24 mouse cellular contexts compared by ENCODE assay signal in the genomic region with DNA sequence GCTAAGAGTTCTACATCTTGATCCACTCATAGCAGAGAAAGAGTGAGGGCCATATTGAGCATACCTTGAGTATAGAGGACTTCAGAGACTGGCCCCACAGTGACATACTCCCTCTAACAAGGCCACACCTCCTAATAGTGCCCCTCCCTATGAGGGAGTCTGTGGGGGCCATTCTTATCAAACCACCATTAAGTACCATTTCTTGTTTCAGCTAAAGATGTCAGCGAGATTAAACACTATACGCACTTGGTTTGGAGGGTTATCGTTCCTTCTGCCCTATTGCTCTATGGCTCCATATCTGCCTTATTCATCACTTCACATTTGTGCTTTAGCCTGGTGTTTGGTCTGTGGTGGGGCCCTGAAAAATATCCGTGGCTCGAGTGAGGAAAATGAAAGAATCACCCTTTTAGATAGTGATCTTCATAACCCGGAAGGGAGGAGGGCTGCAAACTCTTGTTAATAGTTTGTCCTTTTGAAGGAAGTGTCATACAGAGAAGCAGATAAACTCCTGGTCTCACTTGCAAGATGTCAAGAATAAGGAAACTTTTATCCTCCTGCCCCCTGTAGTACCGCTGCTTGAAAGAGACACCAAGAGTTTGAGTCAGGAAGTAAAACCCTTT.
DNase-seq lines count a peak whose midpoint lies in the region; ATAC-seq and TF ChIP-seq lines count a peak whose summit lies in the region.
"Had no signal": no experiment of that assay in that cellular context is flagged by ENCODE, and none has a peak within 500 bp of the region (broad histone marks: within the 10 kb centered on the region; RNA-seq: fewer than 3 reads in every experiment).

No protein-coding gene starts in this region.

- H3K9me3 ChIP-seq in liver, embryonic 13.5 days (replicated peaks), result no peaks in the 10 kb centered on the region
- no peaks in the 10 kb centered on the region for H3K9me3 ChIP-seq in liver, embryonic 12.5 days (replicated peaks)
- H3K9me3 ChIP-seq: embryonic facial prominence, embryonic 10.5 days; forebrain, embryonic 10.5 days; hindbrain, embryonic 10.5 days; limb, embryonic 10.5 days; midbrain, embryonic 12.5 days; neural tube, embryonic 12.5 days had no signal

- no peaks in the 10 kb centered on the region for H3K27me3 ChIP-seq in liver, embryonic 13.5 days
- no peaks in the 10 kb centered on the region for H3K27me3 ChIP-seq in liver, embryonic 12.5 days (replicated peaks)
- H3K27me3 ChIP-seq: CH12.LX; midbrain, embryonic 12.5 days; neural tube, embryonic 12.5 days had no signal

- DNase-seq in heart, adult 11 months, result peak; percentile 82
- no peak for DNase-seq in heart, postnatal 14 days
- no peak for DNase-seq in liver, embryonic 13.5 days
- no peak for DNase-seq in cerebellum, postnatal 25 days
- DNase-seq in frontal cortex, adult 2 months (ENCODE audit: extremely low spot score in 1 of 2, low spot score in 1 of 2), result no peak
- DNase-seq: adrenal gland, postnatal 10 days; cerebellum, adult 8-10 months; gastrocnemius, postnatal 25 days; kidney, adult 2 months; kidney, postnatal 10 days; liver; liver, postnatal 0 days; lung, postnatal 14 days; right cerebral cortex, postnatal 14 days had no signal

- intact Hi-C loops in heart, postnatal 14 days (cut with DNase I), result no loop called here

- ATAC-seq in liver, embryonic 13.5 days (ENCODE audit: low read depth), result peak; percentile 48; the same call in 1 of the 2 replicates
- ATAC-seq in liver, embryonic 12.5 days, result no peak
- ATAC-seq: hindbrain, embryonic 16.5 days; liver, postnatal 0 days had no signal

- H3K4me2 ChIP-seq in liver, embryonic 13.5 days, result no peak overlapping the region
- H3K4me2 ChIP-seq in liver, embryonic 12.5 days, result no peak overlapping the region
- H3K4me2 ChIP-seq: midbrain, embryonic 12.5 days; neural tube, embryonic 12.5 days had no signal

- 54% methylated on average over 7 of the region's 7 CpGs for WGBS in liver, embryonic 13.5 days (ENCODE audit: insufficient replicate concordance)
- 58% methylated on average over 7 of the region's 7 CpGs for WGBS in liver, embryonic 12.5 days (ENCODE audit: insufficient replicate concordance)

- TF ChIP-seq CTCF in cortical plate, adult 2 months (IDR thresholded peaks at IDR 0.05; ENCODE audit: extremely low read depth, insufficient read depth, low read length), result no peak

- no peak overlapping the region for H3K4me3 ChIP-seq in liver, embryonic 13.5 days (replicated peaks)
- H3K4me3 ChIP-seq in liver, embryonic 12.5 days, result no peak overlapping the region
- no peak overlapping the region for H3K4me3 ChIP-seq in cortical plate, adult 2 months (ENCODE audit: insufficient read depth, low read length)
- H3K4me3 ChIP-seq: embryonic facial prominence, embryonic 10.5 days; forebrain, embryonic 10.5 days; hindbrain, embryonic 10.5 days; limb, embryonic 10.5 days; midbrain, embryonic 12.5 days; neural tube, embryonic 12.5 days had no signal

- TF ChIP-seq POLR2A in cortical plate, adult 2 months (IDR thresholded peaks at IDR 0.05; ENCODE audit: extremely low read depth, insufficient read depth, low read length), result no peak

- no peak overlapping the region for H3K27ac ChIP-seq in liver, embryonic 13.5 days
- H3K27ac ChIP-seq in liver, embryonic 12.5 days, result no peak overlapping the region
- peak overlapping the region; percentile 81 for H3K27ac ChIP-seq in cortical plate, adult 2 months (ENCODE audit: insufficient read depth, low read length)
- H3K27ac ChIP-seq: embryonic facial prominence, embryonic 10.5 days; hindbrain, embryonic 10.5 days; limb, embryonic 10.5 days; midbrain, embryonic 12.5 days; neural tube, embryonic 12.5 days had no signal

- 0 out of 2 replicates have a peak, but pooled peaks cover 12% of the 10 kb centered on the region for H3K4me1 ChIP-seq in liver, embryonic 13.5 days (replicated peaks)
- H3K4me1 ChIP-seq in liver, embryonic 12.5 days, result 0 out of 2 replicates have a peak, but pooled peaks cover 10% of the 10 kb centered on the region
- H3K4me1 ChIP-seq in cortical plate, adult 2 months (ENCODE audit: control insufficient read depth, insufficient read depth, low read length), result peaks cover 8% of the 10 kb centered on the region; the same call in 1 of the 2 replicates

- H3K36me3 ChIP-seq in liver, embryonic 13.5 days, result no peaks in the 10 kb centered on the region
- no peaks in the 10 kb centered on the region for H3K36me3 ChIP-seq in liver, embryonic 12.5 days
- H3K36me3 ChIP-seq: embryonic facial prominence, embryonic 10.5 days; hindbrain, embryonic 10.5 days; limb, embryonic 10.5 days; midbrain, embryonic 12.5 days; neural tube, embryonic 12.5 days had no signal

- no peak overlapping the region for H3K9ac ChIP-seq in liver, embryonic 13.5 days
- H3K9ac ChIP-seq in liver, embryonic 12.5 days, result no peak overlapping the region
- H3K9ac ChIP-seq: liver, postnatal 0 days; midbrain, embryonic 12.5 days; neural tube, embryonic 12.5 days had no signal
